Mouse (Mus musculus) neural tube, embryonic 12.5 days (tissue): ENCODE measurements around the gene Hes2. TPM values are rescaled to one million over a fixed set of nuclear protein-coding genes. Genes with fewer than 3 reads are reported as not detected.

Experiments used
- ATAC-seq: fragments of 200-750 bp; cut with Nextera tagmentation; 2 replicates; pipeline ENCODE4 v1.8.0; 2017; ENCODE audit warnings: low read depth, mild to moderate bottlenecking, moderate TSS enrichment, moderate library complexity; ENCODE audit not compliant: low FRiP score
- H3K27ac ChIP-seq: fragments of 300-500 bp; sonication (generic); 2 replicates; pipeline ENCODE4 v1.5.1; 2016
- H3K27me3 ChIP-seq: fragments of 300-500 bp; sonication (generic); replicated peaks from 2 replicates; pipeline ENCODE4 v1.6.1; 2016; ENCODE audit warnings: mild to moderate bottlenecking
- H3K36me3 ChIP-seq: fragments of 300-500 bp; sonication (generic); 2 replicates; pipeline ENCODE4 v1.6.1; 2016; ENCODE audit warnings: mild to moderate bottlenecking
- H3K4me1 ChIP-seq: fragments of 300-500 bp; sonication (generic); 2 replicates; pipeline ENCODE4 v1.6.1; 2016
- H3K4me2 ChIP-seq: fragments of 300-500 bp; sonication (generic); replicated peaks from 2 replicates; pipeline ENCODE4 v1.6.1; 2016; ENCODE audit warnings: mild to moderate bottlenecking
- H3K4me3 ChIP-seq: fragments of 300-500 bp; sonication (generic); 2 replicates; pipeline ENCODE4 v1.5.1; 2016
- H3K9ac ChIP-seq: fragments of 300-500 bp; sonication (generic); 2 replicates; pipeline ENCODE4 v1.6.1; 2016; ENCODE audit warnings: mild to moderate bottlenecking
- H3K9me3 ChIP-seq: fragments of 300-500 bp; sonication (generic); 2 replicates; pipeline ENCODE4 v1.6.1; 2016; ENCODE audit warnings: mild to moderate bottlenecking
- WGBS: fragments of 180-500 bp; shearing (Covaris S2); methylation state at CpG from one replicate; pipeline ENCODE4 v1.1.7; 2016; 5-methylcytosine and 5-hydroxymethylcytosine counted together
- polyA plus RNA-seq: library from polyadenylated mRNA; unstranded; fragments of >200 nt; fragmentation: Nextera tagmentation; extraction: Ambion mirVana; gene quantifications from 2 replicates; pipeline ENCODE4 v1.2.1, GENCODE M21; 2016

Gene Hes2
- polyA plus RNA-seq, 1 experiment from 2014 or later: 0.24 TPM

DNA sequence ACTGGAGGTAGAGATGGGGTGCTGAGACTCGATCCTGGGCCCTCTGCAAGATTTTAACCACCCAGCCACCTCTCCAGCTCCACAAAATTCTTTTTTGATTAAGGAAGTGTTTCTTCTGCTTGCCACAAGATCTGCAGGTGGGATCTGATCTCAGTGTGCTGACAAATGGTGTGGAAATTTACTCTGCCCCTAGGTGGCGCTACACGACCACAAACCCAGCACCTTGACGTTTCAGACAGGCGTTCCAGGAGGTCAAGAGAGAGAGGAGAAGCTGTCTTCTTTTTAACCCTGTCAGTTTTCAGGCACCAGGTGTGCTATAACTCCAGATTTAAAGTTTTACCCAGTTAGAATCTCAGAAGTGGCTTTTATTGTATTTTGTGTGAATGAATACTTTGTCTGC, 14.4 kb downstream of the Hes2 start:
- H3K9ac ChIP-seq: no peak overlapping the region
- 1% methylated on average over 5 of the region's 5 CpGs for WGBS
- no peak overlapping the region for H3K4me2 ChIP-seq
- no peaks in the 10 kb centered on the region for H3K9me3 ChIP-seq
- H3K36me3 ChIP-seq: no peaks in the 10 kb centered on the region
- no peak overlapping the region for H3K27ac ChIP-seq
- peaks cover 7% of the 10 kb centered on the region; the same call in 1 of the 2 replicates for H3K4me1 ChIP-seq
- no peak for ATAC-seq
- H3K27me3 ChIP-seq: peaks cover 15% of the 10 kb centered on the region
- H3K4me3 ChIP-seq: no peak overlapping the region

DNA sequence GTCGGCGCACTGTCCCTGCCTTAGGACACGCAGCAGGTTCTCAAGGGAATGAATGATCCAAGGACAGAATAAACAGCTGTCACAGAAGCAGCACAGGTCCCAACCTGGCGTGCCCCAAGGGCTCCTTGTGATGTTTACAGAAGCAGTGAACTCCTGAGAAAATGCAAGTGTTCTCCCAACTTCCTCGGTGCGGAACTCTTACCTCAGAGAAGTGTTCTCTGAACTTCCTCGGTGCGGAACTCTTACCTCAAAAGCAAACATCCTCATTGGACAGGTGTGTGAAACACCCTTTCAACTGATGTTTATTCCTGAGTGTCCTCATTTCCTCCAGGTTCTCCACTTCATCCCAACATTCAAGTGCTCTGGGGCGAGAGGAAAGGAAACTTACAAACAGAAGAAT, 15.3 kb downstream of the Hes2 start:
- H3K9ac ChIP-seq: no peak overlapping the region
- H3K36me3 ChIP-seq: no peaks in the 10 kb centered on the region
- no peak overlapping the region for H3K4me2 ChIP-seq
- 87% methylated on average over 9 of the region's 9 CpGs for WGBS
- no peaks in the 10 kb centered on the region for H3K9me3 ChIP-seq
- ATAC-seq: no peak
- H3K4me1 ChIP-seq: peaks cover 13% of the 10 kb centered on the region
- no peak overlapping the region for H3K4me3 ChIP-seq
- peaks cover 15% of the 10 kb centered on the region for H3K27me3 ChIP-seq
- no peak overlapping the region for H3K27ac ChIP-seq

DNA sequence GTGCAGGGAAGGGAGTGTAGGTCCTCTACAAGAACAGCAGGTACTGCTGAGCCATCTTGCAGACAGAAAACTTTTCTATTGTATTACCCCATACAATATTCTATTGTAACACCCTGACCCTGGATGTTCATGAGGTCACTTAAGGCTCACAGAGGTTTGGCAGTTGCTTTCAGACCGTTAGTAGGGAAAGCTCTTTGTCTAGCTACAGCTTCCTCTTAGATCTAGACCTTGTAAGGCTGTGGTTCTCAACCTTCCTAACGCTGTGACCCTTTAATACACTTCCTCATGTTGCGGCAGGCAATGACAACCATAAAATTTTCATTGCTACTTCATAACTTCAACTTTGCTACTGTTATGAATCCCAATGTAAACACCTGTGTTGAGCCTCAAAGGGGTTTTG, 18.0 kb downstream of the Hes2 start:
- Histone ChIP-seq H3K4me2 (no peak overlapping the region), H3K4me1 (peaks cover 29% of the 10 kb centered on the region), H3K9me3 (no peaks in the 10 kb centered on the region), H3K4me3 (no peak overlapping the region), H3K27ac (no peak overlapping the region), H3K36me3 (no peaks in the 10 kb centered on the region), H3K27me3 (peaks cover 20% of the 10 kb centered on the region; the same call in 1 of the 2 replicates), H3K9ac (no peak overlapping the region)
- ATAC-seq: no peak
- WGBS: 79% methylated on average over 3 of the region's 3 CpGs

DNA sequence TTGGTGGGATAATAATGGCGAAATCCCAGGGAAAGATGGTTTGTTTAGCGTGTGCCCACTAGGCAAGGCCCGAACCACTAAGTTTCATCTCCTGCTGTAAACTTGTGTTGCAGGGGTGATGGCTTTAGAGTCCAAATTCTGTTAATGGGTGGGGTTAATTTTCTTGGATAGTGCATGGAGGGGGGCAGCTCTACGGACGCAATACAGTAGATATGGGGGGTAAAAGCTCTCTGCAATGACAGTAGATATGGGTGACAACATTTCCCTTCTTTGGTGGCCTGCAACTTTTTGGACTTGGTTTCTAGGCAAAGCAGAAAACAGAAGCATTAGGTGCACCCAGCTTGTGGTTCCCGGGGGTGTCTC, 18.5 kb downstream of the Hes2 start:
- ATAC-seq: no peak
- no peaks in the 10 kb centered on the region for H3K36me3 ChIP-seq
- peaks cover 20% of the 10 kb centered on the region; the same call in 1 of the 2 replicates for H3K27me3 ChIP-seq
- no peaks in the 10 kb centered on the region for H3K9me3 ChIP-seq
- peak overlapping the region; percentile 85 for H3K9ac ChIP-seq
- H3K4me3 ChIP-seq: peak overlapping the region; percentile 68
- H3K4me2 ChIP-seq: peak overlapping the region; percentile 96
- H3K27ac ChIP-seq: no peak overlapping the region
- 73% methylated on average over 6 of the region's 6 CpGs for WGBS
- peaks cover 29% of the 10 kb centered on the region for H3K4me1 ChIP-seq

DNA sequence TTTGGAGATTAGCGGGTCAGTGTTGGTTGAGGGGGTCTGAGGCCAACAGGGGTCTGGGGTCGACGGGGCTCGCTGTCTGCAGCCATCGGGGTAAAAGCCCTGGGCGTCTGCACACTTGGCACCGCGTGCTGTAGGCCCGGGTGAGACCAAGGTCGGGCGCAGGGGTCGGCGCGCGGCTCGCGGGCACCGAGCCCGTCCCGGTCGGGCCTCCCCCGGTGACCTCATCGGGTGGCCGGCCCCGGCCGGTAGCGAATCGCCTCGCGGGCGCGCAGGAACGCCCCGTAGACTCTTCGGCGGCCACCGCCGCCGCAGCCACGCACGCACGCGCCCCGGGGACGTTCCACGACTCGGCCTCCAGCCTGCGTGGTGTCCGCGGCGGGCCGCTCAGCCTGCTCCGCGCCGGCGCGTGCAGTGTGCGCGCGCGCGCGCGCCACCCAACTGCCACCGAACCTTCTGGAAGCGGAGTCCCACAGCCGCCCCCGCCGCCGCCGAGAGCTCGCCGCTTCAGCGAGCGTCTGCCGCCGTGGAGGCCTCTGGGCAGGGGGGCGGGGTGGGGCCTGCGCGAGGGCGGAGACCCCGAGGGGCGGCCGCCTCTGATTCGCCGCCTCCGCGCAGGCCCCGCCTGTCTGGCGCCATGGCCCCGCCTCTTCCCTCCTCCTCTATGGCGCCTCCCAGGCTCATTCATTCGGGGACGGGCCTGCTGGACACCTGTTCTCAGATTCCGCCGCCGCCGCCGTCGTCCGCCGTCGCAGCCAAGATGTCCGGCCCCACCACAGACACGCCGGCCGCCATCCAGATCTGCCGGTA, 19.1 kb downstream of the Hes2 start, which contains the start of gene Acot7:
Gene Acot7, plus strand, starts transcription at position 598 of the 807 bp plus-strand sequence.
- peak within 1 kb of the TSS; percentile 37 for H3K27ac ChIP-seq
- H3K4me2 ChIP-seq: peak within 1 kb of the TSS; percentile 96
- H3K27me3 ChIP-seq: peaks cover 20% of the 10 kb centered on the region; the same call in 1 of the 2 replicates
- WGBS: under 1% methylated on average over 93 of the region's 108 CpGs
- H3K9me3 ChIP-seq: no peaks in the 10 kb centered on the region
- H3K9ac ChIP-seq: peak within 1 kb of the TSS; percentile 85
- peak; percentile 92 for ATAC-seq
- H3K4me1 ChIP-seq: peaks cover 29% of the 10 kb centered on the region
- peak within 1 kb of the TSS; percentile 68 for H3K4me3 ChIP-seq
- H3K36me3 ChIP-seq: no peaks in the 10 kb centered on the region

DNA sequence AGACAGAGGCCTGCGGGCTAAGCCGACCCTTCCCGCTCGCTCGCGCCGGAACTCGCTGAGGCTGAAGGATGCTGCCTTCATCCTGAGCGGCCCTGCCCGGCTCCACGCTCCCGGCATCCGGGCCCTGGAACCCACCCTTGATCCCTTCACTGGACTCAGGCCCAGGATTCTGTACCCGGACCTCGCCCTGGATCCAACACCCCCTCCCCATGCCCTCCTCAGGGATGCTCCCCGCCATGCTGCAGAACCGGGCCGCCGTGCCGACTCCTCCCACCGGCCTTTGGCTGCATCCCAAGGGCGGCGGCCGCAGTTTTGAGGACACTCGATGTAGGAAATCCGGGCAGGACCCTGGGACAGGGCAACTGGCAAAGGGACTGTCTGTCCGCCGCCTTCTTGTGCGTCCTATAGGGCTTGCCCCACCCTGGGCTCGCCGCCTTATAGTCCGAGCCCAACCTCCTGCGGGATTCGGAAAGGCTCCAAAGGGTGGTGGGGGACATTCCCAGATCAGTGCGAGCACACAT, 19.7 kb downstream of the Hes2 start:
- peaks cover 20% of the 10 kb centered on the region; the same call in 1 of the 2 replicates for H3K27me3 ChIP-seq
- WGBS: under 1% methylated on average over 35 of the region's 35 CpGs

DNA sequence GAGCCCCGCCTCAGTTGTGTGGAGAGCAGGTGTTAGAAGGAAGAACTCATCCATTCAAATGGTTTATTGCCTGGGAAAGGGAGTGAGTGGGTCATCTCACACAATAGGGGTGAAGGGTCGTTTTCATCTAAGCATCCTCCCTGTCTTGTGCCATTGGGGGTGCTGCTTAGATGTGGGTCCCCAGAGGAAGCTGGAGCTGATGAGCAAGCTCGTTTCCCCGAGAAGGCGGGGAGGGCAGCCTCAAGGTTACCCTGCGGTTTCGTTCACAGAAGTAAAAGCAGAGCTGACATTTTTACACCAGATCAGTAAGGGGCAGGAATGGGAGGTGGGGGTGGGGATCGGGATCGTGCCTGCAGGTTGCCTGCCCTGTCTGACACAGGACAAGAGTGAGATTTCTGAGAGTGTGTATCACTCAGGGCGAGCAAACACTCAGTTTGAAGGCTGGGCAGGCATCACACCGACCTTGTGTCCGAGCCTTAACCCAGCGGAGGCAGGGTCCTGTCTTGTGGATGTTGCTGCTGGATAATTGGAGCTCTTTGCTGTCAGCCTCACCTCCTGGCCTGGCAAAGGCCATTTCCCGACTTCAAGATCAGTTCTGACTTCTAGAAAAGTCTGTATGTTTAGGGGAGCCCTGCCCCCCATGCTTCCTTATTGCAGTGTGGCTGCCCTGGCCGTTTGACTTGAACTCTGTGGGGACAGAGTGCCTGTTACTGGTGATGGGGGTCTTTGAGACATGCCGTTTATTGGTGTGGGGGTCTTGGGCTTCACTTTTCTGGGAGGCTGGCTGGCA, 20.4 kb downstream of the Hes2 start:
- no peaks in the 10 kb centered on the region for H3K9me3 ChIP-seq
- H3K4me2 ChIP-seq: peak overlapping the region; percentile 96
- H3K4me1 ChIP-seq: peaks cover 29% of the 10 kb centered on the region
- no peaks in the 10 kb centered on the region for H3K36me3 ChIP-seq
- H3K27ac ChIP-seq: peak overlapping the region; percentile 2; the same call in 1 of the 2 replicates
- H3K9ac ChIP-seq: peak overlapping the region; percentile 85
- H3K27me3 ChIP-seq: peaks cover 20% of the 10 kb centered on the region; the same call in 1 of the 2 replicates
- peak overlapping the region; percentile 68 for H3K4me3 ChIP-seq
- 12% methylated on average over 16 of the region's 16 CpGs for WGBS
- ATAC-seq: no peak

More for the DNA sequence above, 19.7 kb downstream of the Hes2 start:
- peak overlapping the region; percentile 68 for H3K4me3 ChIP-seq
- H3K9me3 ChIP-seq: no peaks in the 10 kb centered on the region
- H3K4me1 ChIP-seq: peaks cover 29% of the 10 kb centered on the region
- peak; percentile 73 for ATAC-seq
- no peaks in the 10 kb centered on the region for H3K36me3 ChIP-seq
- peak overlapping the region; percentile 96 for H3K4me2 ChIP-seq
- peak overlapping the region; percentile 85 for H3K9ac ChIP-seq
- H3K27ac ChIP-seq: peak overlapping the region; percentile 37; the same call in 1 of the 2 replicates

DNA sequence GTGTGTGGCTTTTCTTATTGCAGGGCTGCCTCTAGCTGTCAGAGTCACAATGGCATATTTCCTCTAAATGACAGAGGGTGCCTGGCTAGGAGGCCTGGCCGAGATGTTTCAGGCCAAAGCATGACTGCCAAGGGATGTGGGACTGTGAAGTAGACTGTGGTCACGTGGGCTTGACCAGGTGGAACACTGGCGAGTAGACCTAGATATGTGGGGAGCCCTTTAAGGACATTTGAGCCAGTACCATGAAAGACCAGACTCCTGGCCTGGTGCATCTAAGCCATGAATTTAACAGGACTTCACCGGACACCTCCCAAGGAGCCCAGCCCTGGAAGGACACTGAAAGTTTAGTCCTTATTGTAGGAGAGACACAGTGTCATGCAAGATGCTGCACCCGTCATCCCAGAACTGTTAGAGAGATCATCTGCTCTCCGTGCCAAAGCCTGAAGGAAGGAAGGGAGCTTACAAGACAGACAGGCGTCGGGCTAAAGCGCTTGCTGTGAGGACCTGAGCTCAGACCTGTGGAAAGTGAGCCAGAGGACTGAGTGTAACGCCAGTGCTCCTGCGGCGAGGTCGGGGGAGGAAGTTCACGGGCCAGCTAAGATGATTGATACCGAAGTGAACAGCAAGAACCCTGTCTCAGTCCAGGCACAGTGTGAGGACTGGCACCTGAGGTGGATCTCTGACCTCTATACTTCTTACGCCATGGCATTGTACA, 21.4 kb downstream of the Hes2 start:
- no peaks in the 10 kb centered on the region for H3K9me3 ChIP-seq
- 83% methylated on average over 16 of the region's 16 CpGs for WGBS
- no peak overlapping the region for H3K27ac ChIP-seq
- 0 out of 2 replicates have a peak, but pooled peaks cover 13% of the 10 kb centered on the region for H3K27me3 ChIP-seq
- ATAC-seq: no peak
- H3K4me2 ChIP-seq: peak overlapping the region; percentile 96
- no peak overlapping the region for H3K4me3 ChIP-seq
- H3K4me1 ChIP-seq: peaks cover 29% of the 10 kb centered on the region
- no peaks in the 10 kb centered on the region for H3K36me3 ChIP-seq
- H3K9ac ChIP-seq: 0 out of 2 replicates have a peak overlapping the region, but pooled peaks have one; percentile 85

DNA sequence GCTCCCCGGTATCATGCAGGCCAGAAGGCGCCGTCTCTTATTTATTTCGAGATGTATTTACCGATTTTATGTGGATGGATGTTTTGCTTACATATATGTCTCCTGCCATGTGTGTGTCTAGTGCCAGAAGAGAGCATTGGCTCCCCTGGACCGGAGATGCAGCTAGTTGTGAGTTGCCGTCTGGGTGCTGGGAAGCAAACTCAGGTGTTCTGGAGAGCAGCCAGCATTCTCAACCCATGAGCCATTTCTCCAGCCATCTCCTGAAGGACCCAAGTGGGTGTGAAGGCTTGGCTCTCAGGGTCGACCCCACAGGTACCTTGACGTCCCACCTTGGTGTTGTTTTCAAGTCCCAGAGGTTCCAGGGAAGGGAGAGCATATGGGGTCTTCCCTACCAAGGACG, 23.5 kb downstream of the Hes2 start:
- Histone ChIP-seq H3K27me3 (0 out of 2 replicates have a peak, but pooled peaks cover 5% of the 10 kb centered on the region), H3K9me3 (no peaks in the 10 kb centered on the region), H3K36me3 (no peaks in the 10 kb centered on the region), H3K27ac (no peak overlapping the region), H3K4me3 (no peak overlapping the region), H3K4me1 (peaks cover 44% of the 10 kb centered on the region), H3K9ac (no peak overlapping the region), H3K4me2 (no peak overlapping the region)
- ATAC-seq: no peak
- 91% methylated on average over 10 of the region's 10 CpGs for WGBS

DNA sequence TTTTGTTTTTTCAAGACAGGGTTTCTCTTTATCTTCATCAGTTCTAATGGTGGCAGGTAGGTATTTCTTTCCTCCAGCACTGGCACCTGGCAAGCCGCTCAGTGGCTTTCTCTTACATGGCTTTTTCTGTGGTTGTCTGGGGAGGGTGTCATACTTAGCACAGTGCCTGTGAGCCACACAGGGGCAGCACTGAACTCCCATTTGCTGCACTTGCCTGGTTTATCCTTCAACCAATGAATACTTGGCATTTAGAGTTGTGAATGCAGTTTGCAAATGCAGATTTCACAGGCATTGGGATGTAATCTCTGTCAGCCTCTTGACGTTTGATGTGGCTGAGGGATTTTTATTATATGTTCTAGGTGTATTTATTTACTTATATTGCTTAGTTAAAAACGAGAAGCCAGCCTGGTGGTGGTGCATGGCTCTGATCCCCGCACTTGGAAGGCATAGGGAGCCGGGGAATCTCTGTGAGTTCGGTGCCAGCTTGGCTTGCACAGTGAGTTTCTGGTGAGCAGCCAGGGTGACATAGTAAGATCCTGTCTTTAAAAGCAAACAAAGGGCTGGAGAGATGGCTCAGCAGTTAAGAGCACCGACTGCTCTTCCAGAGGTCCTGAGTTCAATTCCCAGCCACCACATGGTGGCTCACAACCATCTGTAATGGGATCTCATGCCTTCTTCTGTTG, 25.8 kb downstream of the Hes2 start:
- Histone ChIP-seq H3K4me1 (peaks cover 27% of the 10 kb centered on the region), H3K9ac (no peak overlapping the region), H3K9me3 (no peaks in the 10 kb centered on the region), H3K36me3 (no peaks in the 10 kb centered on the region), H3K27ac (no peak overlapping the region), H3K4me3 (no peak overlapping the region), H3K4me2 (no peak overlapping the region), H3K27me3 (no peaks in the 10 kb centered on the region)
- 71% methylated on average over 7 of the region's 7 CpGs for WGBS
- no peak for ATAC-seq

DNA sequence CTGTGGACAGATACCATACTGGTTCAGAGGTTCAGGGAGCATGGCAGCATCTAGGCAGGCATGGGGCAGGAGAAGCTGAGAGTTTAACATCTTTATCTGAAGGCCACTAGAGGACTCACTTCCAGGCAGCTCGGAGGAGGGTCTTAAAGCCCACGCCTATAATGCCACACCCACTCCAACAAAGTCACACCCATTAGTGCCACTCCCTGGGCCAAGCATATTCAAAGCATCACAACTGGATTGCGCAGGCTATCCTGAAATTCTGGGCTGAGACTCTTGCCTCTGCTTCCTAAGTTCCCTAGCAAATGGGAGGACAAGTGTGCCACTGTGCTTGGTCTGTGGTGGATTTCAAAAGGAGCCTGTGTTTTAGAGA, 26.5 kb downstream of the Hes2 start:
- Histone ChIP-seq H3K27me3 (no peaks in the 10 kb centered on the region), H3K4me2 (peak overlapping the region; percentile 46), H3K36me3 (no peaks in the 10 kb centered on the region), H3K9me3 (no peaks in the 10 kb centered on the region), H3K4me3 (no peak overlapping the region), H3K9ac (0 out of 2 replicates have a peak overlapping the region, but pooled peaks have one; percentile 47), H3K4me1 (peaks cover 21% of the 10 kb centered on the region), H3K27ac (no peak overlapping the region)
- peak; percentile 17; the same call in 1 of the 2 replicates for ATAC-seq
- 6% methylated on average over 3 of the region's 3 CpGs for WGBS
